Mouse (Mus musculus) stomach, postnatal 0 days (tissue): Measurements from ENCODE around the gene Cers6.

ENCODE experiments used
- CTCF ChIP-seq: IDR thresholded peaks from 2 replicates; pipeline ENCODE4 v1.5.1; 2016; ENCODE audit warnings: antibody characterized with exemption, low read depth, mild to moderate bottlenecking, moderate library complexity
- EP300 ChIP-seq: optimal IDR thresholded peaks from 2 replicates; pipeline ENCODE3; 2016; ENCODE audit warnings: antibody characterized with exemption

GRCm38 (mm10) chr2:68902546-68902945, 41.3 kb downstream of the Cers6 start:
- TF ChIP-seq CTCF (no peak), EP300 (no peak)
